Mouse (Mus musculus) hindbrain, embryonic 10.5 days (tissue): ENCODE measurements around the gene Zkscan16. TPM values are rescaled to one million over a fixed set of nuclear protein-coding genes. Genes with fewer than 3 reads are reported as not detected.
A peak's percentile ranks its signal among the peaks of the same experiment; 100 is the strongest.

Experiments
- DNase-seq: peaks from one replicate; pipeline ENCODE4 v3.0.0-alpha.2; 2017; ENCODE audit warnings: low spot score
- H3K27ac ChIP-seq: fragments of 300-500 bp; sonication (generic); 2 replicates; pipeline ENCODE4 v1.5.1; 2016; ENCODE audit warnings: mild to moderate bottlenecking, moderate library complexity
- H3K27me3 ChIP-seq: fragments of 300-500 bp; sonication (generic); 2 replicates; pipeline ENCODE4 v1.6.1; 2016; ENCODE audit warnings: mild to moderate bottlenecking; ENCODE audit not compliant: poor library complexity, insufficient read depth, severe bottlenecking
- H3K36me3 ChIP-seq: fragments of 300-500 bp; sonication (generic); 2 replicates; pipeline ENCODE4 v1.6.1; 2016; ENCODE audit warnings: mild to moderate bottlenecking, moderate library complexity
- H3K4me1 ChIP-seq: fragments of 300-500 bp; sonication (generic); replicated peaks from 2 replicates; pipeline ENCODE4 v1.6.1; 2016; ENCODE audit warnings: mild to moderate bottlenecking
- H3K4me3 ChIP-seq: fragments of 300-500 bp; sonication (generic); 2 replicates; pipeline ENCODE4 v1.5.1; 2016; ENCODE audit warnings: mild to moderate bottlenecking, moderate library complexity
- H3K9me3 ChIP-seq: fragments of 300-500 bp; sonication (generic); 2 replicates; pipeline ENCODE4 v1.6.1; 2016; ENCODE audit warnings: mild to moderate bottlenecking, moderate library complexity
- WGBS: fragments of 180-500 bp; shearing (Covaris S2); methylation state at CpG from one replicate; pipeline ENCODE4 v1.1.7; 2016; 5-methylcytosine and 5-hydroxymethylcytosine counted together
- polyA plus RNA-seq: library from polyadenylated mRNA; unstranded; fragments of >200 nt; fragmentation: Nextera tagmentation; extraction: Ambion mirVana; gene quantifications from 2 replicates; pipeline ENCODE4 v1.2.1, GENCODE M21; 2016

Zkscan16 gene
- polyA plus RNA-seq, 1 experiment from 2014 or later, result 0.55 TPM

DNA sequence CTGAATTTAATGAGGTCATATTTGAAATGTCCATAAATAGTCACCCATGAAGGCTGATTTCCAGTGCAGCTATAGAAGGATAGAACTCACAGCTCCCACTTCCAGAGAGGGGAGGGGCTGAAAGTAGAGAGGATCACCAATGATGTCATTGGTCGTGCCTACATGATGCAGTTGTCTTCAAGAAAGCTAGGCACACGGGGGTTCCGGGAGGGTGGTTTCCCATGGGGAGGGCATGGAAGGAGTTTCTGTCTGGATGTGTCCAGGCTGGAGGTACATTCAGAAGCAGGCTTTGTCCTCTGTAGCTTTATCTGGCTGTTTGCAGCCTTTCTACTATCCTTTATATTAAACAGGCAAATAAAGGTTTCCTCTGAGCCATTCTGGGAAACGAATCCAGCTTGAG, 5.0 kb downstream of the Zkscan16 start:
- 94% methylated on average over 4 of the region's 4 CpGs for WGBS
- peaks cover 15% of the 10 kb centered on the region for H3K27me3 ChIP-seq
- H3K9me3 ChIP-seq, result no peaks in the 10 kb centered on the region

GRCm38 (mm10) chr4:58952630-58953029, 9.2 kb downstream of the Zkscan16 start:
- DNase-seq, result no peak
- H3K4me3 ChIP-seq, result no peak overlapping the region
- H3K27ac ChIP-seq, result no peak overlapping the region
- peaks cover 12% of the 10 kb centered on the region for H3K36me3 ChIP-seq
- WGBS, result 92% methylated on average over 11 of the region's 11 CpGs
- no peaks in the 10 kb centered on the region for H3K9me3 ChIP-seq
- no peaks in the 10 kb centered on the region for H3K4me1 ChIP-seq
- H3K27me3 ChIP-seq, result no peaks in the 10 kb centered on the region

More for the DNA sequence above, 5.0 kb downstream of the Zkscan16 start:
- no peaks in the 10 kb centered on the region for H3K36me3 ChIP-seq
- H3K27ac ChIP-seq, result no peak overlapping the region
- peaks cover 12% of the 10 kb centered on the region for H3K4me1 ChIP-seq
- no peak for DNase-seq
- no peak overlapping the region for H3K4me3 ChIP-seq

DNA sequence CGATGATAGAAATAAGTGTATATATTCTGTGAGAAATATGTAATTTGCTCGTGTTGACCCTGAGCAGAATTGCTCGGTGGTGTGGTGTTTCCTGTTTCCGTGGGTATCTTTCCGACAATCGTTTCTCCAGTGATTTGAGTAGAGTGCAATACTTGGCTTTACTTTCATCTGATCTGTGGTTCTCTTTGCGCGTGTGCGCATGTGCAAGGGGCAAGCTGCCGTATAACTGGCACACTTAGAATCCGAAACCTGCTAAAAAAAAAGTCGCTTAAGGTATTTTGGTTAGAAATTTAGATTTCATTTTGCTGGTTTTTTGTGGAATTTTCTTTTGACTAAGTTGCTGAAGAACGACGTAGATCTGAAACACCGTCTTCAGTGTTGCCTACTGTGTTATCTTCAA, 18.3 kb downstream of the Zkscan16 start:
- Histone ChIP-seq H3K36me3 (peaks cover 12% of the 10 kb centered on the region), H3K27me3 (no peaks in the 10 kb centered on the region), H3K9me3 (no peaks in the 10 kb centered on the region), H3K4me3 (no peak overlapping the region), H3K4me1 (no peaks in the 10 kb centered on the region), H3K27ac (no peak overlapping the region)
- DNase-seq, result no peak
- WGBS, result 94% methylated on average over 15 of the region's 15 CpGs

- Histone ChIP-seq H3K4me1 (no peaks in the 10 kb centered on the region), H3K36me3 (no peaks in the 10 kb centered on the region), H3K4me3 (no peak overlapping the region), H3K27ac (no peak overlapping the region), H3K27me3 (no peaks in the 10 kb centered on the region), H3K9me3 (no peaks in the 10 kb centered on the region)
- 93% methylated on average over 4 of the region's 4 CpGs for WGBS
- DNase-seq, result no peak
Measured at GRCm38 (mm10) chr4:58963271-58963670, 19.8 kb downstream of the Zkscan16 start.

DNA sequence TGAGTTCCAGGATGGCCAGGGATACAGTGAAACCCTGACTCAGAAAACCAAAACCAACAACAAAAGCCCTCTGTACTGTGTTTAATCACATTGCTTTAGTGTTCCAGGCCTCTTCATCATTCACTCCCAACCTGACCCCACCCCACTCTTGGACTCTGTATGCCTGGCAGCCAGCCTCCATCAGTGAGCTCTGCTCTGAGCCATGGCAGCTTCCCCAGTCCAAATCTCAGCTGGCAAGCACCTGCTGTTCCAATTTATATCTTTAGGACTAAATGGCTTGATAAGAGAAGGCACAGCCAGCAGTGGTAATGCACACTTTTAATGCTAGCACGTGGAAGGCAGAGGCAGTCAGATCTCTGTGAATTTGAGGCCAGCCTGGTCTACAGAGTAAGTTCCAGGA, 21.7 kb downstream of the Zkscan16 start:
- Histone ChIP-seq H3K27me3 (no peaks in the 10 kb centered on the region), H3K27ac (no peak overlapping the region), H3K4me1 (no peaks in the 10 kb centered on the region), H3K9me3 (no peaks in the 10 kb centered on the region), H3K4me3 (no peak overlapping the region), H3K36me3 (no peaks in the 10 kb centered on the region)
- 83% methylated on average over 1 of the region's 1 CpGs for WGBS
- DNase-seq, result no peak

GRCm38 (mm10) chr4:58970678-58971077, 27.2 kb downstream of the Zkscan16 start:
- Histone ChIP-seq H3K4me3 (no peak overlapping the region), H3K36me3 (peaks cover 5% of the 10 kb centered on the region), H3K27me3 (no peaks in the 10 kb centered on the region), H3K9me3 (no peaks in the 10 kb centered on the region), H3K27ac (no peak overlapping the region), H3K4me1 (peaks cover 4% of the 10 kb centered on the region; the same call in 1 of the 2 replicates)
- 81% methylated on average over 4 of the region's 4 CpGs for WGBS
- DNase-seq, result no peak

GRCm38 (mm10) chr4:58975711-58976110, 32.3 kb downstream of the Zkscan16 start:
- Histone ChIP-seq H3K27ac (no peak overlapping the region), H3K36me3 (peaks cover 5% of the 10 kb centered on the region), H3K4me1 (peaks cover 1% of the 10 kb centered on the region; the same call in 1 of the 2 replicates), H3K27me3 (no peaks in the 10 kb centered on the region), H3K4me3 (no peak overlapping the region), H3K9me3 (no peaks in the 10 kb centered on the region)
- no peak for DNase-seq
- WGBS, result 77% methylated on average over 5 of the region's 5 CpGs

GRCm38 (mm10) chr4:58981421-58981820, 38.0 kb downstream of the Zkscan16 start:
- H3K4me3 ChIP-seq, result no peak overlapping the region
- no peaks in the 10 kb centered on the region for H3K36me3 ChIP-seq
- WGBS, result 75% methylated on average over 6 of the region's 6 CpGs
- H3K27me3 ChIP-seq, result no peaks in the 10 kb centered on the region
- H3K4me1 ChIP-seq, result 0 out of 2 replicates have a peak, but pooled peaks cover 1% of the 10 kb centered on the region
- no peaks in the 10 kb centered on the region for H3K9me3 ChIP-seq
- DNase-seq, result no peak
- no peak overlapping the region for H3K27ac ChIP-seq

GRCm38 (mm10) chr4:58982806-58983205, 39.4 kb downstream of the Zkscan16 start:
- peaks cover 1% of the 10 kb centered on the region; the same call in 1 of the 2 replicates for H3K27me3 ChIP-seq
- DNase-seq, result no peak
- H3K36me3 ChIP-seq, result no peaks in the 10 kb centered on the region
- H3K27ac ChIP-seq, result no peak overlapping the region
- H3K4me1 ChIP-seq, result peaks cover 12% of the 10 kb centered on the region
- no peak overlapping the region for H3K4me3 ChIP-seq
- H3K9me3 ChIP-seq, result no peaks in the 10 kb centered on the region
- WGBS, result 86% methylated on average over 8 of the region's 8 CpGs

DNA sequence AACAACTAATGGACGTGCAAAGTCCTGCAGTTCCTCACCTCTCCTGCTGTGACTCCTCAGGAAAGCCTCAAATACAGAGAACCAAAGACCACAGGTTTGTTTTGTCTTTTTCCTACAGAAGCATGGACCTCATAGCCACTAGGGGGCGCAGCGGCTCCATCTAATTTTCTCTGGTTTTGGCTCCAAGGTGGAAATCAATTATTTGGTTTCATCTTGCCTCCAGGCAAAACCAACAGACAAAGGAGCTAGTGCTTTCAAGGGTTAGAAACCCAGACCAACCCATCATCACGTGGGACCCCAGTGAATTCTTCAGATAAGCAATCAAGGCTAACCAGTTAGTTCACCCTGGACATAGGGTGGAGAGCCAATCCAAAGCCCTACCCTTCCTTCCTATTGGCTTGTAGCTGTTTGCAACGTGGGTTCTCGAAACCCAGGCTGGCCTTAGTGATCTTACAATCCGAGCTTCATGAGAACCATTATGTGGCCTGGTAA, 41.8 kb downstream of the Zkscan16 start:
- DNase-seq, result peak; percentile 84
- H3K4me1 ChIP-seq, result peaks cover 12% of the 10 kb centered on the region
- no peaks in the 10 kb centered on the region for H3K9me3 ChIP-seq
- no peaks in the 10 kb centered on the region for H3K36me3 ChIP-seq
- 24% methylated on average over 7 of the region's 7 CpGs for WGBS
- no peak overlapping the region for H3K4me3 ChIP-seq
- H3K27ac ChIP-seq, result no peak overlapping the region
- peaks cover 4% of the 10 kb centered on the region; the same call in 1 of the 2 replicates for H3K27me3 ChIP-seq

- peak; percentile 87 for DNase-seq
- Histone ChIP-seq H3K27ac (peak within 1 kb of the TSS; percentile 82), H3K9me3 (no peaks in the 10 kb centered on the region), H3K4me3 (peak within 1 kb of the TSS; percentile 71), H3K27me3 (peaks cover 4% of the 10 kb centered on the region; the same call in 1 of the 2 replicates), H3K4me1 (peaks cover 12% of the 10 kb centered on the region), H3K36me3 (no peaks in the 10 kb centered on the region)
- 1% methylated on average over 28 of the region's 28 CpGs for WGBS
Measured at GRCm38 (mm10) chr4:58986540-58987190, 43.2 kb downstream of the Zkscan16 start, which contains the start of gene Ptgr1. Gene Ptgr1, minus strand, starts transcription at chr4:58987119.

- peaks cover 12% of the 10 kb centered on the region for H3K4me1 ChIP-seq
- peaks cover 8% of the 10 kb centered on the region; the same call in 1 of the 2 replicates for H3K27me3 ChIP-seq
- H3K36me3 ChIP-seq, result no peaks in the 10 kb centered on the region
- 86% methylated on average over 7 of the region's 7 CpGs for WGBS
- DNase-seq, result no peak
- H3K9me3 ChIP-seq, result no peaks in the 10 kb centered on the region
- no peak overlapping the region for H3K4me3 ChIP-seq
- no peak overlapping the region for H3K27ac ChIP-seq
Measured at GRCm38 (mm10) chr4:58989303-58989898, 46.0 kb downstream of the Zkscan16 start.
